Mouse (Mus musculus): ENCODE data around the gene Ptpdc1. TPM values are rescaled to one million over a fixed set of nuclear protein-coding genes. Genes with fewer than 3 reads are reported as not detected.
A peak's percentile ranks its signal among the peaks of the same experiment; 100 is the strongest.

Gene Ptpdc1
- polyA plus RNA-seq, 1 experiment, result 15.7 TPM

DNA sequence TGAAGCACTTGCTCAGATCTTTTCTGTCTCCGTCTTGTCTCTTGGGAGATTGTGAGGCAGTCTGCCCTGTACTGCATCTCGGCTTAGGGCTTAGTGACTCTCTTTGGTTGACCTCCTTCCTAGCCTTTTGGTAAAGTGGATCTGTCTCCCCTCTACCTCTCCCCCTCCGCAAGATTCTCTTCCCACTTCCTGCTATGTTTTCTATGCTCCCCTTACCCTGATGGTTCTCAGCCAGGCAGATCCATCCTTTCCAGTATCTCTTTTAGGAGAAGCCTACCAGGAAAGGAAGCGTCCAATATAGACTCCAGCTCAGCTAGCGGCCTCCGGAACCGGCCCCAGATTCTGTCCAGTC is 38.5 kb upstream of the Ptpdc1 start:
- Histone ChIP-seq H3K4me3 (ENCODE audit: insufficient read depth, low read length) (peak overlapping the region; percentile 7; the same call in 1 of the 2 replicates), H3K27ac (ENCODE audit: insufficient read depth, low read length) (no peak overlapping the region), H3K4me1 (ENCODE audit: control insufficient read depth, insufficient read depth, low read length) (no peaks in the 10 kb centered on the region)
- TF ChIP-seq CTCF (IDR thresholded peaks at IDR 0.05; ENCODE audit: borderline replicate concordance, insufficient read depth, low read length) (no peak), POLR2A (IDR thresholded peaks at IDR 0.05; ENCODE audit: low read depth, low read length) (no peak)

DNA sequence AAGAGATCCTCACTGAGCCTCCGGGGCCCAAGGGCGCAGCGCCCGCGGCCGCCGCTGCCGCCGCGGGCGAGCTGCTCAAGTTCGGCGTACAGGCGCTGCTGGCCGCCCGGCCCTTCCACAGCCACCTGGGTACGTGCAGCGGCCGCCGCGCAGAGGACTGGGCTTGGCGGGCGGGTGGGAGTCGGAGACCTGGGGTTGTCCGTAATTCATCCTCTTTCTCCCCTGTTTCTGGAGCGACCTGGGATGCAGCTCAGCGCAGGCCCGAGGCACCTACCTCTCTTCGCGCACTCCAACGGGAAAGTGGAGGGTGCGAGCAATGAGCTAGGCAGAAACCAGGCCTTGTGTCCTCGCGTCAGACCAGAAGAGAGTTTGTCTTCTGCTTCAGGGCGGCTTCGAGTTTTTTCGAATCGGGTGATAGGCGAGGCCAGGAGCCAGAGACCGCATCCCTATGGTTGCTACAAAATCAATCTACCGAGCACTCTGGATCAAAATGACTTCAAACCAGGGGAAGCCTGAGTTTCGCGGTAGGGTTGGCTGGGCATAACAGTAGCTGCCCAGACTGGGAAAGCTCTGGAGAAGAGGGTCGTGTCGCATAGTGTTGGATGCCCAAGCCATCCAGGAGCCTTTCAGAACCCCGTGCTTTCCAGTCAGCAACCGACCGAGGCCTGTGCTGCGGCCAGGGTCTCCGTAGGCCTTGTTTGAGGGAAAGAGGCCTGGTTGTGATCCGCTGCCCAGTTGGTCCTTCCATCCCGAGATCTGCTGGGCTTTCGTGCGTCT is 37.9 kb upstream of the Ptpdc1 start:
- H3K4me1 ChIP-seq (ENCODE audit: control insufficient read depth, insufficient read depth, low read length), result no peaks in the 10 kb centered on the region; the same call in 1 of the 2 replicates
- peak overlapping the region; percentile 7; the same call in 1 of the 2 replicates for H3K4me3 ChIP-seq (ENCODE audit: insufficient read depth, low read length)
- no peak overlapping the region for H3K27ac ChIP-seq (ENCODE audit: insufficient read depth, low read length)
- TF ChIP-seq POLR2A (IDR thresholded peaks at IDR 0.05; ENCODE audit: low read depth, low read length) (no peak), CTCF (IDR thresholded peaks at IDR 0.05; ENCODE audit: borderline replicate concordance, insufficient read depth, low read length) (no peak)

DNA sequence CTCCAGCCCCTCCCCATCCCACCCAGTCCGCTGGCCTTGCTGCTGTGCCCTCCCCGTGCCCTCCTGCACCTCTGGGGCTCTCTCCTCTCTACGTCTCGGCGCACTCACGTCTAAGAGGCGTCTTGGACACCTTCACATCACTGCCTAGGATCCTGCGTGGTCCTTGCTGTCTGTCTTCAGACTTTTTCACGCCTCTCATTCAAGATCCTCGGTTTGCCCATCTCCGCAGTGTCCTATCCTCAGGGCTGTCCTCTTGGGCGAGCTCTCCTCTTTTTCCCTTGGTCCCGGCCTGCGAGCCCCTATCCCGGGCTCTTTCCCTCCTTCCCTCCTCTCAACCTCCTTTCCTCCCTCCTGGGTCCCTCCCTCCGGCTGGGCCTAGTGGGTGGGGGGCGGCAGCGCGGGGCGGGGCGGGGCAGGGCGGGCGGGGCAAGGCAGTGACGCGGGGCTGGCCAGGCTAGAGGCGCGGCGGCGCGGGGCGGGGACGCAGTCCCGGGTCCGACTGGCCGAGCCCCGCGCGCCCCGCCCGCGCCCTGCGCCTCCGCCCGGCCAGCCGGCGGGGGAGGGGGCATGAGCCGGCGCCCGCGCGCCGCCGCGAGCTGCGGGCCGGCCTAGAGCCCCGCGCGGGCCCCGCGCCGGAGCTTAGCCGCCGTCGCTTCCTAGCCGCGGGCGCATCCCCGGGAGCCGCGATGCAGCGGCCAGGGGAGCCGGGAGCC is 37.1 kb upstream of the Ptpdc1 start, which contains the start of gene Barx1:
Gene Barx1, plus strand, starts transcription at position 568 of the 713 bp plus-strand sequence.
- peak within 1 kb of the TSS; percentile 7; the same call in 1 of the 2 replicates for H3K4me3 ChIP-seq (ENCODE audit: insufficient read depth, low read length)
- no peaks in the 10 kb centered on the region; the same call in 1 of the 2 replicates for H3K4me1 ChIP-seq (ENCODE audit: control insufficient read depth, insufficient read depth, low read length)
- TF ChIP-seq POLR2A (IDR thresholded peaks at IDR 0.05; ENCODE audit: low read depth, low read length) (no peak), CTCF (IDR thresholded peaks at IDR 0.05; ENCODE audit: borderline replicate concordance, insufficient read depth, low read length) (no peak)
- H3K27ac ChIP-seq (ENCODE audit: insufficient read depth, low read length), result no peak within 1 kb of the TSS

DNA sequence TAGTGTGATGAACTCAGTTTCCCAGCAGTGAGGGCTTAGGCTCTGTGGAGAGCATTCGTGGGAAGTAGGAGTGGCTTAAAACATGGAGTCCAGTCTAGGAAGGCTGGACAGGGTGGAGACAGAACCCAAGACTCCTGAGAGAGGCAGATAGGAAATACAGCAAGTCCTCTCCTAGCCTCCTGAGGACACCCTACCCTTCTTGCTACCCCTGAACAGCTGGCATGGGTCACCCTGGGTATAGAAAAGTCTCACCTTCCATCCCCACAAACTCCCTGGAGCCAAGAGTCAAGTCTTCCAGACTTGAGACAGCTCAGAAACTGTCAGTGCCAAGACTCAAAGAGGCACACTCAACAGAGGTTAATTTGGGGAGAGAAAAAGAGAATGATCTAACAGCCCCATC is 36.1 kb upstream of the Ptpdc1 start:
- no peak overlapping the region for H3K27ac ChIP-seq (ENCODE audit: insufficient read depth, low read length)
- no peak overlapping the region for H3K4me3 ChIP-seq (ENCODE audit: insufficient read depth, low read length)
- TF ChIP-seq CTCF (IDR thresholded peaks at IDR 0.05; ENCODE audit: borderline replicate concordance, insufficient read depth, low read length) (no peak), POLR2A (IDR thresholded peaks at IDR 0.05; ENCODE audit: low read depth, low read length) (no peak)
- no peaks in the 10 kb centered on the region; the same call in 1 of the 2 replicates for H3K4me1 ChIP-seq (ENCODE audit: control insufficient read depth, insufficient read depth, low read length)

DNA sequence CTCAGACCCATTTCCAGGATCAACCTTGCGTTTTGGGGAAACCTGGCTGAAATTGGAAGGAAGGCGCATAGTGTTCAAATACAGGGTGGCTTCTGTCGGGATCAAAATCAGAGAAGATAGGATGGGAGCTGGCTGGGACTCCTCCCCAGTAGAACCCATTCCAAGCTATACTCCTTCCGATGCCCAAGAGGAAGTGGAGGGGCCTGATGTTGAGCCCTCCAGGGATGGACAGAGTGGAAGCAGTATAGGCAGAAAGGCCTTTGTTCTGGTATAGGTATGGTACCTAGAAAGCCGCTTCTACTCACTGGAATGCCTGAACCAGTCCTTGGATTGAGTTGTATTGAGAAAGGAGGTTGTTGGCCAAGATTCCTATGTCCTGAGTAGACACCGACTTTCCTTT is 35.3 kb upstream of the Ptpdc1 start:
- no peak for TF ChIP-seq CTCF (IDR thresholded peaks at IDR 0.05; ENCODE audit: borderline replicate concordance, insufficient read depth, low read length)
- TF ChIP-seq POLR2A (IDR thresholded peaks at IDR 0.05; ENCODE audit: low read depth, low read length), result no peak
- H3K4me1 ChIP-seq (ENCODE audit: control insufficient read depth, insufficient read depth, low read length), result no peaks in the 10 kb centered on the region; the same call in 1 of the 2 replicates
- H3K27ac ChIP-seq (ENCODE audit: insufficient read depth, low read length), result no peak overlapping the region
- no peak overlapping the region for H3K4me3 ChIP-seq (ENCODE audit: insufficient read depth, low read length)

DNA sequence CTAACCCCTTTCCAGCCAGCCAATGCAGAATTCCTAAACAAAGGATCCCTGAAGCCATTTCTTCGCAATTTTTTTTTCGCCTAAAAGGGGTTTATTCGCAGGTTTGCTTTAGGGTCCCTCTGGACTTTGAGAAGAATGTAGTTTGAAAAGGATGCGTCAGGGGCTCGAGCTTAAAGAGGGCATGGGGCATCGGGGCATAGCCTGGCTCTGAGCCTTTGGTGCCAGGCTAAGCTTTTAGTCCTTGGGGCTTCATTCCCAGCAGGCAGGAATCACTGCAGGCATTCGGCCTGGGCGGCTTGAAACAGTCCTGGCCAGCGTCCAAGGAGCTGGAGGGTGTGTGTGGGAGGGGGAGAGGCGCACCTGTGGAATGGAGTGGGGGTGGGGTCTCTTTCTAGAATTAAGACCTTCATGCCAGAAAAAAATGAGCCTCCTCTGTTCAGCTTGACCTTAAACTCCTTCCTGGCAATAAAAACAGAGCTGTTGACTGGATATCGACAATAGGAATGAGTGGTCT is 34.8 kb upstream of the Ptpdc1 start:
- Histone ChIP-seq H3K4me1 (ENCODE audit: control insufficient read depth, insufficient read depth, low read length) (no peaks in the 10 kb centered on the region; the same call in 1 of the 2 replicates), H3K4me3 (ENCODE audit: insufficient read depth, low read length) (no peak overlapping the region), H3K27ac (ENCODE audit: insufficient read depth, low read length) (no peak overlapping the region)
- TF ChIP-seq POLR2A (IDR thresholded peaks at IDR 0.05; ENCODE audit: low read depth, low read length), result no peak
- no peak for TF ChIP-seq CTCF (IDR thresholded peaks at IDR 0.05; ENCODE audit: borderline replicate concordance, insufficient read depth, low read length)

DNA sequence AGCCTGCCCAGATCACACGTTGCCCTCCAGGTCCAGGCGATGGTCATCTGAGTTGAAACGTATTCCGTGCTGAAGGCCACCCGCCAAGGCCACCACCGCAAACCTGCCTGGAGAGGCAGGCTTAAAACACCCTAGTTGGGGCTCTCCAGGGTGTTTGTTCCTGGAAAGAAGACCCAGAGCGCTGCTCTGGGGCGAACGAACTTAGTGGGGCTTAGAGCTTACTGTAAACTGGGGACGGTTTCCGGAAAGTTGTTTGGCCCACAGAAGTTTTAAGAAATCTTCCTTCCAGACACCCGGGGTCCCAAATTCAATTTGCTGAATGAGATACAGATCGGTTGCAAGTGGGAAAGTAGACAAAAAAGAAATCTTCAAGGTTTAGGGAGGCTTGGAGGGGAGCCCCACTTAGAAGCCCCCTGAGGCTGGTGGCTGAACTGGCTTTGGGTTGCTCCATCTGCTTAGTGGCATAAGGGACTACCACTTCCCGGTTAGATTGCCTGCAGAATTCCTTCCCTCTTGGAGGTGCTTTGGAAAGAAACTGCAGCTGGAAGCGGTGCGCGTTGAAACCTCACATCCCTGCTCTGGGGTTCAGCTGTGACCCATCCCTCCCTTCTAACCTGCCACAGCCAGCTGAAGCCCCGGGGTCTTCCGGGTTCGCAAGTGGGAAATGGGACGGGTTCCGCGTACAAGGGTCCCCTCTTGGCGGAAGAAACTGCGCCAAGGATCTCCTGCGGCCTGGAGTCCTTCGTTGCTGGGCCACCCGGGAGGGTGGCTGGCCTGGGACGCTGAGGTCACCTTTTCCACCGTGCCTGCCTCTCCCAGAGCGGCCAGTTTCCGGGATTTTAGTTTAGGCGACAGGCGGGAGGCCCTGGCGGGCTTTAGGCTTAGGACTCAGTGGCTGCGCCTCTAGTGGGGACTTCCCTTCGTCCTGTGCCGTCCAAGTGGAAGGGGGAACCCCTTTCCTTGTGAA is 34.1 kb upstream of the Ptpdc1 start:
- H3K27ac ChIP-seq (ENCODE audit: insufficient read depth, low read length), result no peak overlapping the region
- no peaks in the 10 kb centered on the region; the same call in 1 of the 2 replicates for H3K4me1 ChIP-seq (ENCODE audit: control insufficient read depth, insufficient read depth, low read length)
- no peak overlapping the region for H3K4me3 ChIP-seq (ENCODE audit: insufficient read depth, low read length)
- TF ChIP-seq CTCF (IDR thresholded peaks at IDR 0.05; ENCODE audit: borderline replicate concordance, insufficient read depth, low read length), result no peak
- no peak for TF ChIP-seq POLR2A (IDR thresholded peaks at IDR 0.05; ENCODE audit: low read depth, low read length)

DNA sequence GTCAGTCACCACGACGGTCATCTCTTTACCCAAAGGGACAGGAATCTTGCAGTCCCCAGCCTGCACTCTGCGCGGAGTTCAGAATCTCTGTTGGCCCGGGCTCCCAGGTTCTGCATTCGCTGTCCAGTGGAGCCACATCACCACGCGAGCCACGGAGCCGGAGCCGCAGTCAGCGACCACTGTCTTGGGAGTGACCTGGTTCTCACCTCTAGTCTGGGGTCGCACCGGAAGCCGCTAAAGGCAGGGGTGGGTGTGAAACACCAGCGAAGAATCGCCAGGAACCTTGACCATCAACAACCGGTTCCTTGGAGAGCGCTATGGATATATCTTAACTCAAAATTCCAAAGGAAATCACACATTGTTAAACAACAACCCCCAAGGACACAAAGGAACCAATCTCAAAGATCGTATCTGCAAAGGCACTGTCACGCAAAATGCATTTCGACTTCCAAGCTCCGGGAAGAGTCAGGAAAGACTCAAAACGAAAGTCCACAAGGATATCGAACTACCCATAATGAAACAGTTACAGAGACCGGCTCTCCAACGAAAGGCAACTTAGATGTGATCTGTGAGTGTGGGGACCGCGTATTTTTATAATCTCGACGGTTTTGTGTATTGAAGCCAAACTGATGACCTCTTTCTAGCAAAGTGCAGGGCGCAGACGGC is 33.3 kb upstream of the Ptpdc1 start:
- no peak for TF ChIP-seq POLR2A (IDR thresholded peaks at IDR 0.05; ENCODE audit: low read depth, low read length)
- TF ChIP-seq CTCF (IDR thresholded peaks at IDR 0.05; ENCODE audit: borderline replicate concordance, insufficient read depth, low read length), result no peak
- H3K27ac ChIP-seq (ENCODE audit: insufficient read depth, low read length), result no peak overlapping the region
- no peaks in the 10 kb centered on the region; the same call in 1 of the 2 replicates for H3K4me1 ChIP-seq (ENCODE audit: control insufficient read depth, insufficient read depth, low read length)
- H3K4me3 ChIP-seq (ENCODE audit: insufficient read depth, low read length), result no peak overlapping the region
